Mouse (Mus musculus) natural killer cell, adult 2 months (primary cell): Measurements from ENCODE around the gene Slc16a10.

ENCODE experiments used
- DNase-seq, 2 experiments: peaks; one replicate each; pipeline ENCODE4 v3.0.0; 2022; ENCODE audit warnings: low spot score in 2 of 2

The Slc16a10 gene

DNA sequence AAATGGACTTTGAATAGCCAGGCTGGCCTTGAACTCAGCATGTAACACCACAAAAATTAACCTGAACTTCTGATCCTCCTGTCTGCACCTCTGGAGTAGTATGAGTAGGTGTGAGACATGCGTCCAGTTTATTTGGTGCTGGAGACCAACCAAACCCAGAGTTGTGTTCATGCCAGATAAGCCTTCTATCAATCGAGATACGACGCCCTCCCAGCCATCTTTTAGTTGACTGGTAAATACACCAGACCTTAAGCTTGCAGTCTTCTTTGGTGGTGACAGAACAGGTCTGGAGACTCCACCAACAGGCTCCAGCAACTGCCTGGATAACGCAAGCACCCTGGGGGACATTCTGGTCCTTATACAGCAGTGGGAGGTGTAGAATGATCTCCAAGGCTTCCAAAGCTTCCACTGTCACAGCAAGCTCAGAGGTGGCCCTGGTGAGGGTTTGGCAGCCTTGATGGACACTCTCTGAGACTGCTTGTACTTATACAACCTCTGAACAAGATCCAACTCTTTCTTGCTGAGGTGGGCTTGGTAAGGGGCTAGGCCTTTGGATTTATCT lies 7.6 kb upstream of the Slc16a10 start:
- no peak for DNase-seq

DNA sequence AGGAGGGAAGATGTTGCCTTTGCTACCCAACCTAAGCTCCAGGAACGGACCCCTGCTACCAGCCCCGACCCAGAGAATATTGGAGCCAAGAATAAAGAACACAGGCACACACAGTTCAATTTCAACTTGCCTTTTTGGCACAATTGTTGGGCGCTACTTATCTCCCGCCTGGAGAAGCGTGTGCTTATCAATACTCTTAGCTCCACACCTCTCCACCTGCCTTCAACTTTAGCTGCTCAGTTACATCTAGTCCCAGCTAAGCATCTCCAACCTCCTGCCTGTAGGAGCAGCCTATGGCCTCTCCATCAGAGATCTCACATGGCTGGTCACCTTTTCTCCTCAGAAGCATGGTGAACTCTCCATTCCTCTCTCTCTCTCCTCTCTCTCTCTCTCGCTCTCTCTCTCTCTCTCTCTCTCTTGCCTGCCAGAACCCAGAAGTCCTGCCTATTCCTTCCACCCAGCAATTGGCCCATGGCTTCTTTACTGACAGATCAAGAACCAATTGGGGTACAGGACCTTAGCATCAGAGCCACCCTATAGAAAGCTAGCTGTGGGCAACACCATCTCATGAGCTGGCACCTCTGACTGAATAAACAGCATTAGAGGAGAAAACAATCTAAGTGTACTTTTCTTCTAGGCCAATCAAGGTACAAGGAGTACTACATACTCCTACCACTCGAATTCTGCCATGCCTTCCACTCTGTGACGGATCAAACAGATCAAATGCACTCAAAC lies 5.4 kb upstream of the Slc16a10 start:
- no peak for DNase-seq

DNA sequence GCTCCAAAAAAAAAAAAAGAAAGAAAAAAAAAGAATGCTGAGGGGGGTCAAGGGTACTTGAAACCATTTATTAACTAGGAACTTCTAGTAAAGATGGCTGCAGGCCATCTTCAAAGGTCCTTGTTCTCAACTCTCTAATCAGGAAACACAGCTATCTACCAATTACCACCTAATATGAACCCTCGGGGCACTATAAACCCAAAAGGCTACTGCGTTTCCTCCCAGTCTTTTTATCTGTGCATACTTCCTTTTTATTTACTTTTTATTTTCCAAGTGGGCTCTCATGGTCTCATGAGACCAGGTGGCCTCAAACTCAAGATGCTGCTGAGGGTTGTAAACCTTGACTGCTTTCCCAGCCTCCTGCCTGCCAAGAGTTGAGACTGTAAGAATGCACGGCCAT lies 4.4 kb upstream of the Slc16a10 start:
- DNase-seq: no peak

DNA sequence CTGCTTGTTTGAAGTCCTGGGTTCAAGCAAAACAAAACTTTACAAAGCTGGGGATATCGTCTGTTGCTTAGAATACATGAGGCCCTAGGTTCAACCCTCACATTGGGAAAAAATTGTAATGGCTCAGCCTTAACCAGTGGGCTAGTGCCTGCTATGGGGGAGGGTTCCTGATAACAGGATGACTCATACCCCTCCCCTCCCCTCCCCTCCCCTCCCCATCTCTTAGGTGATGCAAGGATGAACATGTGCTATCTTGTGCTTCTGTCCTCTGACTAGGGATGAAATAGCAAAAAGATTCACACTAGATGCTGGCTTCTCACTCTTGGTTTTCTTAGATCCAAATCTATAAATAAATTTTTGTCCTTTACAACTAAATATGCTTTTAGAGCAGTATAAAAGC lies 2.8 kb upstream of the Slc16a10 start:
- no peak for DNase-seq

DNA sequence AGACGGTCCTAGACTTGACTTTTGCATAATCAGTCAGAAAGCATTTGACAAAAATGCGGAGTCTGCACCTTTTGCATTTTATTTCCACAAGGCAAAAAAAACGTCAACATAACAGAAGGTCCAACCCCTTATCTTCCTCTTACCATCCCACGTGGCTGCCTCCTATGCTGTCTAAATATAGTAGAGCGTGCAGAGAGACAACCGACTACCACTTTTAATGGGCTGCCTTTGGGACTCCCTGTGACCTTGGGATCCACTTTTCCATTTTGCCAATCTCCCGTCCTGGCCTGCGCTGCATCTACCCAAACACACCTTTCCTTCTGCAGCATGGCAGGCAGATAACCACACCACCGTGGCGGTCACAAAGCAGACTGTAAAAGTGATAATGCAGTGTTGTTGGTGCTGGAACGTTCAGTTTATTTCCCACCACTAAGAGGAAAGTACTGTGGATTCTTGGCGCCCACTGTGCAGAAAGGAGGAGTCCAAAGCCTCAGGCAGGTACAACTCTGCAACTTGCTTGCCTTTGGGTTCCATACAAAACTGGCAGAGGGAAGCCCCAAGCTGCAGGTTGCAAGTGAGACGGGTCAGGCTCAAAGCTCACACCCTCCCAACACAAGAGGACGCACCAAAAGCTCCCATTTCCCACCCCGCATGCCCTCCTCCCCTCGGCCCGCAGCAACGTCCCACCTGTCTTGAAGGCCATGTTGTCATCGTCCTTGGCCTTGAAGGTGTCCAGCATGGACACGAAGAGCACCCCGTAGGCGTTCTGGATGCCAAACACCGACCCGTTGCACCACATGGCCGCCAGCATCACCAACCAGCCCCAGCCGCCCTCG lies 824 bp downstream of the Slc16a10 start:
- no peak for DNase-seq

DNA sequence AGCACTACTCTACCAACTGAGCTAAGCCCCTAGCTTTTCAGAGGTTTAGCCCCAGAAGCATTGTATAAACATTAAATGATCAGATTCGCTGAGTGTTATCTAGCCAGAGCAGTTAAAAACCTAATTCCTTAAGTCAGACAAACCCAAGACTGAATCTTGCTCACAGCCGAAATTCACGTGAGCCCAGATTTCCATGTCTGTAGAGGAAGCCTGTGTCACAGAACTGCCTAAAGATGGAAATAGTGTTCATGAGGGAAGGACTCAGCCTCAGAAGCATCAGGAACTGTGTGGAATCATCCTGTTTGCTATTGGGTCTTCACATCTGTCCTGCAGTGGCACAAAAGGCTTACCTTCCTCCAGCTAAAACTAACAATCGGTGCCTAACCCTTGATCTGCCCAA lies 2.4 kb downstream of the Slc16a10 start:
- DNase-seq: no peak

DNA sequence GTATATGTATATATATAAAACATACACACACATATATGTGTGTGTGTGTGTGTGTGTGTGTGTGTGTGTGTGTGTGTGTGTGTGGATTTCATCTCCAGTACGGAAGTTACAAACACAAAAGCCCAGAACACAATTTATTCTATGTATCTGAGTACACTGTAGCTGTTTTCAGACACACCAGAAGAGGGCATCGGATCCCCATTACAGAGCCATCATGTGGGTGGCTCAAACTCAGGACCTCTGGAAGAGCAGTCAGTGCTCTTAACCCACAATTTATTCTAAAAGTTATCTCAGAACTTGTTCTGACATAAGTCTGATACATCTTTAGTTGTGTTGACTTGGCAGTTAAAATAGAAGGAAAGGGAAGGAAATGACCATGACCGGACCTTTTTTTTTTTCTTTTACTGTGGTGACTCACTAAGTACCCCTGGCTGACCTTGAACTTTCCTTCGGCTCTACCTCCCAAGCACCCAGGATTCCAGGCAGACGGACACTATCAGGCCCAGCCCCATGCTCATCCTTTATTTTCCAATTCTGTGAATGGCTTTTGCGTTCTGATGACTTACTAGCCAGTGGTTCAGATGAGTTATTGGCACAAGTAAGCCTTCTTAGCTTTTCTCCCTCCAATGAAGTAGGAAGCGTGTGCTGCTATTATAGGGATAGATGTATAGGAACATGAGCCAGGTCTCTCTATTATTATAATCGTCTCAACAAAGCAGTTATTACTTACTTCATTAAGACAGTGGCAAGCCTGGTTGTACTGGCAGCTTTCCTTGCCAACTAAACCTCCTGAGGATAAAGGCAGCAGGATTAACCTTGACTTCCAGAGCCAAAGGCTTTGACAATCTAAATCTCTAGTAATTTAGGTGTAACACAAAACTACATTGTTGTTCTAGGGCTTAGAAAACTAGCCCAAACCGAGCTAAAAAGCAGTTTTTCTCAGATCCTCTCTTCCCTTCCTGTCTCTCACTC lies 6.0 kb downstream of the Slc16a10 start:
- DNase-seq: no peak

DNA sequence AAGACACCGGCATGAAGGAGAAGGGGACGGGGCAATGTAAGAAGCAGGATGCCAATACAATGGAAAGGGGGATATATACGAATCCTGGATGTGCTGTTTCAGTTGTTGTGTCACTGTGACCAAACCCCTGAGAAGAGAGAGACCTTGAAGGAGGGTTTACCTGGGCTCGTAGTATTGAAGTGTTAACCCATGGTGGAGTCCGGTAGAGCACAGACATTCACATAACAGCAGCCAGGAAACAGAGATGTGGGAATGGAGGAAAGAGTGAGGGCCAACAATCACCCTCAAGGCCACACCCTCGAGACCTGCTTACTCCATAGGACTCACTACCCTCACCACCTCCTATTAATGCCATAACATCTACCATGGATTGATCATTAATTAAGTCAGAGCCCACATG lies 7.2 kb downstream of the Slc16a10 start:
- DNase-seq: no peak

DNA sequence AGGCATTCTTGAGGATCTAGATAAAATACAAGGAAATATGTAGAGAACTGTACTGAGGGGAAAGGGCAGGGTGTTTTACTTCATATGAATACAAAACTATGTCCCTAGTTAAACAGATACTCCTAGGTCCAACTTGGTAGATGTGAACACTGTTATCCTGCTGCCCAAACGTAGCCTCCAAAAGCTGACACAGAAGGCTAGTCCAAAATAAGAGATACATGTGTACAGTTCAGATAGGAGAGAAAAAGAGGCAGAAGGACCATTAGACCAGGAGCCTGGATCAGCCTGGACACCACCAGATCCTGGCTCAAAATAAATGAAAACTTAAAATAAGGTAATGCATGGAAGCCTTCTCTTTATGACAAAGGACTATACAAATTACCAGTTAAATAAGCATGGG lies 8.4 kb downstream of the Slc16a10 start:
- DNase-seq: no peak

DNA sequence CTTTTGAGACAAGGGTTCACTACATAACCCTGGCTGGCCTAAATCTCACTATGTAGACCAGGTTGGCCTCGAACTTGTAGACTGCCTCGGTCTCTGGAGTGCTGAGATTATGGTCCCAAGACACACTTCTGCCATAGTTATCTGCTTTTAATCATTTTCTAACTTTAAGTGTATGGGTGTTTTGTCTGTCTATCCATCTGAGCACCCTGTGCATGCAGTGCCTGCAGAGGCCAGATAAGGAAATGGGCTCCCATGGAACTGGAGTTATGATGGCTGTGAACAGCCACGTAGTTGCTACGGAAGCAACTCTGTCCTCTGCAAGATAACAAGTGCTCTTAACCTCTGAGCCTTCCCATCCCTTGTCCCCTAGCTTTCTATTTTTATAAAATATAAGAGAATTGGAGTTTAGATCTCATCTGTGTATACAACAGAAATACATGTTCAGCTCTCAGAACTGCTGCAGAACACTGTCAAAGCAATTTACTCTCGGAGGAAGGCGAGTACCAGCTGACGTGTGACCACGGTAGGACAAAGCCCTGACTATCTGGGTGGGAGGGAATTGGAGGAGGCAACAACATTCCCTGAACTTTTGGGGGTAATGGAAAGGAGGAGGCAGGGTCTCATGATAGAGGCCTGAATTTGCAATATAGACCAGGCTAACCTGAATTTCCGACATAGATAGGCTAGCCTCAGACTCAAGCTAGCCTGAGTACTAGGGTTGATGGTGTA lies 10.2 kb downstream of the Slc16a10 start:
- DNase-seq: no peak

DNA sequence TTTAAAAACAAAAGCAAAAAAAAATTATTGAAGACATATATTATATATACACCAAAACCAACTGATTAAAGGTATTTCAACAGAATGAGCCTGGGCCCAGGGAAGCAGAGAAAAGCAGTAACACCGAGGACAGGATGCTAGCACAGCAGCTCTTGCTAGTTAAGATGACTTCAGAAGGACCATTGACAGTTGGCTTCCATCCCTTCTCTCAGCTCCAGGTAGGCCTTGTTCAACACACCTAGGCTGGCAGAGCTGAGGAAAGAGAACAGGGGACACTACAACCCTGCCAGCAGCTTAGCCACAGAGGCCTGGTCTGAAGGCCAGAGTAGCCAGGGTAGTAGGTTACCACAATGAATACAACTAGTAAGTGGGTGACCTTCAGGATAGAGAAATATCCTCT lies 11.9 kb downstream of the Slc16a10 start:
- DNase-seq: no peak

DNA sequence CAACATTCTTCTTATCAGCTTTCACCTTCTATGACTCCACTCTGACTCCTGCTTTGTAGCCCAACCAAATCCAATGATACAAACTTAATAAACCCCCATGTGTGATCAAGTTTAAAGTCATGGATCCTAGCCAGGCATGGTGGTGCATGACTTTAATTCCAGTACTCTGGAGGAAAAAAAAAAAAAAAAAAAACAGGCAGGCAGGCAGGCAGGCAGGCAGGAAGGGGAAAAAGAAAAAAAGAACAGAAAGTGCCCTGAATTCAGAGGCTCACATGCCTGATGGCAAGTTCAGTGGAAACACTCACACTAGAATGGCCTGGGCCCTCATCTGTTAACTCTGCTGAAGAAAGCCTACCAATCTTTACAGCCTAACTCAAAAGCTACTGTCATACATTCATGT lies 12.9 kb downstream of the Slc16a10 start:
- DNase-seq: no peak

DNA sequence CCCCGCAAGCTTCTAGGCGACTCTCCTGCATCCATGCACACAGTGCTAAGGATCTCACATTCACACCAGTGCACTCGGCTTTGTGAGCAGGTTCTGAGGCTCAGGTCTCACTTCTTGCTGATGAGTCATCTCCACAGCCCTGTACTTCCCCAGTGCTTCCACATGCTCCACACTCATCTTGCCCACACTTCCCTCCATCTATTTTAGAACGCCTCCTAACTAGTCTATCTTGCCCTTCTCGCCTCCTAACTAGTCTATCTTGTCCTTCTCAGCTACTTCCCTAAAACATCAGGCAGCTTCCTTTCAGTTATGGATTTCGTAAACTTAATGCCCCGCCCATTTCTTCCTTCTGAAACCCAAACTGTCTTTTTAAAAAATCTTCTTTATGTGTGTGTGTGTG lies 13.6 kb downstream of the Slc16a10 start:
- peak; percentile 23 to 34 for DNase-seq

DNA sequence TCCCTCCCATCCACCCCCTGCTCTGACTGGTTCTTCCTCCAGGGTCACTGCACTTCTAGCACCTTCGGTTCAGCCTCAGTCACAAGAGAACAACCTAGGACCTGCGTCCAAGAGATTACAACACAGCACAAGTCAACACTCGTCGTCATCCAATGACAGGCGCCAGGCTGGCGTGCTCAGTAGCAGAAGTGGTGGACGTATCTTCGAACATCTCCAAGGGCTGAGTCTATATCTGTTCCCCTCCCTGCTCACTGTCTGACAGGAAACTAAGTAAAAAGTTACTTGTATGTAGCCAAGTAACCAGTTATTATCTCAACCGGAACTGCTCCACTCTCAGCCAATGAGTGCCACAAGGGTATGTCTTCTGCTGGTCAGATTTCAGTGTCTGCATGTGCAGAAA lies 16.9 kb downstream of the Slc16a10 start:
- no peak for DNase-seq

DNA sequence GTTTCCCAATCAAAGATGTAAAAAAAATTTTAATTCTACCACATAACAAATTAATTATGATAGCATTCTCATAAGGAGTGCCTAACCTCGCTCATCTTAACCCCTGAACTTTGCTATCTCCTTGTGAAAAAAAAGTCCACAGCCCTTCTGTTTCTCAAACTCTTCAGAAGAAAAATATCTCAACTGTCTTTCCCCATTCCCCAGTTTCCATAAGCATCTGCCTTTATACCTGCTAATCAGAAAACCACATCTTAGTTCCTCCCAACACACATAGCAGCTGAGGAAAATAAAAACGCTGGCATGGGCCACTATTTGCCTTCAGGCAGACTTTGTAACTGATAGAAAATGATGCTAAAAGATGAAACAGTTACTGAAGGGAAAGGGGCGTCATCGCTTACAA lies 17.5 kb downstream of the Slc16a10 start:
- no peak for DNase-seq

DNA sequence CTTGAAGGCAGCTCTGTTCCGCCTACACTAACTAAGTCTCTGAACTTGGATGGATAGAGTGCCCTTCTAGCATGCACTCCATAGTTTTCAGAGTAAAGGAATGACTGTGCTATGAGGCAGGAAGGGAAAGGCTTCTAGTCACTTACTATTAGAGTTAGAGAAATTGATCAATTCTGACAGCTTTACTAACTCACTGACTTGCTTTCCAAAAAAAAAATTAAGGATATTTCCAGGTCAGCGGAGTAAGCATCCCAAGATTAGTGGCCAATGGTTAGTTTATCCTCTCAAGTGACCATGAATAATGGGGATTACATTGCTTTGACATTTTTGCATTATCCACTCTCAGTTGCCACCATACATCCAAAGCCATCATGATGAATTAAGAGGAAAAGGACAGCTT lies 18.0 kb downstream of the Slc16a10 start:
- DNase-seq: no peak

DNA sequence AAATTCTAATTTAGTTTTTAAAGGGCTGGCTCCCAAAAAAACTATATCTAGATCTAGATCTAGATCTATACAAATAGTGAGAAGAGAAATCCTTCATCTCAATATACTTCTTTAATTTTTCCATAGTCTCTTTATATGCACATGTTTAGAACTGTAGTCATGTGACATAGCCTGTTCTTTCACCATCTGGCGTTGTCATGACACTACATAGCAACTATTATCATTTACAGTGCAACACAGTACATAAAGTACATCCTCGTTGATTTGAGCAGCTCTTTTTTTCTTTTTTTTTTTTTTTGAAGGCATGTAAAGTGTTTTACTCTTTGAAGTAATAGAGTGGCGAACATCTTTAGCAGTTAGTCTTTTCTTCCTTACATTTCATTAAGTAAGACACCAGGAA lies 22.6 kb downstream of the Slc16a10 start:
- no peak for DNase-seq

DNA sequence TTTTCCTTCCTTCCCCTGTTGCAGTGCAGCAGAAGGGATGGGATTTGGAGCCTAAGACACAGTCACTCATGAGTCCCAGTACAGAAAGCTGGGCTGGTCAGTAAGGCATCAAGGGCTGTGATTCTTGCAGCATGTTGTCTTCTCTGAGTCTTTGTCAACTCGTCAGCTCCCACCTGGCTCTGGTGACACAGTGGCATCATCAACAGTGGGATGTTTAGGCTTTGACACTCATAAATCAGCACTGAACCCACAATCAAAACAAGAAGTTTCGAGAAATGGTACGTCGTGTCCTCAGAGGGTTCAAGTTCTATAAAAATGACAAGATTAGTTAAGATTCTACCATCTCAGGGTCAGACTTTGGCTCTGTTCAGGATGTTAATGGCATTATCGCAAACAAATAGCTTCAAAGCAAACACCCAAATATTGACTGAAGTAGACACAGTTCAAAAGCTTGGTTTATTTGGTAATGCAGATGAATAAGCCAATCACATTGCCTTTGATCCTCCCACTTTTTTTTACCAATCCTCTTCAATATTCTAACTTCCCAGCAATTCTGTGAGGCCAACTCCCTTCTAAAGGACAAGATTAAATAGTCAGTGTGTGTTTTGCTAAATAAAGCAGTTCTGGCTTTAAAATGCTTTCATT lies 23.2 kb downstream of the Slc16a10 start:
- no peak for DNase-seq

DNA sequence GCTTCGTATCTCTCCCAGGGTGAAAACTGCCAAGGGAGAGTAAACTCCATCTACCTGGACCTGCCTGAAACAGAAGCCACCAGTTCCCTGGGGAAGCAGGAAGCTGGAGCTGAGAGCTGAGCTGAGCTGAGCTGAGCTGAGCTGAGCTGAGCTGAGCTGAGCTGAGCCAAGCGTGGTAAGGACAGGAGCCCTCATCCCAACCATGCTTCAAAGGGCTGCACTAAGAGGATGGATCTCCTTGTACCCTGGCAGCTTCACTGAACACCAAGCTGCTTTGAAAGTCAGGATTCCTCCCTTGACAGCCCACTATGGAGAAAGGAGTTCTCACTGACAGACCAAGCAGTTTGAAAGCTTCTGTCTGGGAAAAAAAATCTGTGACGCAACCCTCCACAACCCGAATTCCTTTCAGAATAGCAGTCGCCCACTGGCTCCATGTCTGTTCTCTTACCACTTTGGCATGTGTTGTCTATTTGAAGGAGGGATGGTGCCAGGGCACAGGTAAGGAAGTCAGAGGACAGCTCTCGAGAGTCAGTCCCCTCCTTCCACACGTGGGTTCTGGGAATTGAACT lies 28.5 kb downstream of the Slc16a10 start:
- DNase-seq: no peak

DNA sequence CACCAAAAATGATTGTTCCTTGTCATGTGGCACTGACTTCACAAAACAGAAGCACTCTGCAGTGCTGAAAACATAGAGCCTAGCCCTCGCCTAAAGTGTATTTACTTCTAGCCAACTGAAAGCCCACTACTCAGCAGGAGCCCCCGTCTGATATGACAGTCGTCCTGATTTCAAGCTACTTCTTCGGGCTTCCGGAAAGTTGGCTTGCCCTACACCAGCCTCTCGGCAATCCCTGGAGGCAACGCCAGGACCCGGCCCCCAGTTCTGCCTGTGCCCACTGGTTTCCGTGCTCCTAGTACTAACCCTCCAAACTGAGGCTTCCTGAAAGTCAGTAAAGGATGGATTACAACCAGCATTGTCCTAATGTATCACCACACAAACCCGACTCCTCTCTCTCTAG lies 29.8 kb downstream of the Slc16a10 start:
- DNase-seq: no peak
